8 mouse cellular contexts compared by ENCODE assay signal in the genomic region with DNA sequence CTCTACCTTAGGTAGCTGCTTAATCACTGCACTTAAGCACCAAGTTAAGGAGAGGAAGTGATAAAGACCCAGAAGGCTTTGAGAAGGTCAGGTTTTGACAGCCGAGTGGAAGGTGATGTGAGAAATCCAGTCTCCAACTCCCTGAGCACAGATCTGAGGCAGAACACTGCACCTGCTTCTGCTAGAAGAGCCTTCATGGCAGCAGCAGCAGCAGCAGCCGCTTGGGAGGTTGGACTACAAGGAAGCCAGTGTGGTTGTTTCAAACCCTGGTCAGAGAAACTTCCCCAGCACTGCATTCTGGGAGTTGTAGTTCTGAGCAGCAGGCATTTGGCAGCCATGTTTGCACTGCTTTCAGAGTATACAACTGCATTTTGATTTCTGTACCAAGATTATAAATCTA.
DNase-seq lines count a peak whose midpoint lies in the region; ATAC-seq lines count a peak whose summit lies in the region.

No protein-coding gene starts in this region.

- 30% methylated on average over 2 of the region's 2 CpGs for WGBS in embryonic facial prominence, embryonic 13.5 days
- 13% methylated on average over 2 of the region's 2 CpGs for WGBS in heart, embryonic 16.5 days
- 22% methylated on average over 2 of the region's 2 CpGs for WGBS in neural tube, embryonic 13.5 days

- H3K27me3 ChIP-seq in embryonic facial prominence, embryonic 13.5 days: no peaks in the 10 kb centered on the region
- H3K27me3 ChIP-seq in heart, embryonic 16.5 days (ENCODE audit: control insufficient read depth, insufficient read depth, low read length): no peaks in the 10 kb centered on the region
- no peaks in the 10 kb centered on the region for H3K27me3 ChIP-seq in neural tube, embryonic 13.5 days

- no peak overlapping the region for H3K27ac ChIP-seq in embryonic facial prominence, embryonic 13.5 days
- H3K27ac ChIP-seq in heart, embryonic 16.5 days (ENCODE audit: low read length): no peak overlapping the region
- peak overlapping the region; percentile 82 for H3K27ac ChIP-seq in neural tube, embryonic 13.5 days (replicated peaks)

- H3K4me3 ChIP-seq in embryonic facial prominence, embryonic 13.5 days: peak overlapping the region; percentile 28
- H3K4me3 ChIP-seq in heart, embryonic 16.5 days (ENCODE audit: low read length): peak overlapping the region; percentile 39
- H3K4me3 ChIP-seq in neural tube, embryonic 13.5 days: peak overlapping the region; percentile 22

- no peaks in the 10 kb centered on the region for H3K9me3 ChIP-seq in embryonic facial prominence, embryonic 13.5 days
- H3K9me3 ChIP-seq in heart, embryonic 16.5 days (replicated peaks; ENCODE audit: control insufficient read depth, low read length): no peaks in the 10 kb centered on the region
- H3K9me3 ChIP-seq in neural tube, embryonic 13.5 days: no peaks in the 10 kb centered on the region

- no peak overlapping the region for H3K9ac ChIP-seq in embryonic facial prominence, embryonic 13.5 days
- H3K9ac ChIP-seq in heart, embryonic 16.5 days (ENCODE audit: low read length): no peak overlapping the region
- H3K9ac ChIP-seq in neural tube, embryonic 13.5 days: peak overlapping the region; percentile 35; the same call in 1 of the 2 replicates

- peak; percentile 55 for DNase-seq in kidney, adult 11 months
- no peak for DNase-seq in kidney, adult 18-20 months
- DNase-seq in kidney, postnatal 4 days: peak; percentile 65 to 72
- DNase-seq in lung, adult 18-20 months: peak; percentile 59 to 68
- DNase-seq in thymus, postnatal 14 days: peak; percentile 85

- peak overlapping the region; percentile 49 for H3K4me2 ChIP-seq in embryonic facial prominence, embryonic 13.5 days
- peak overlapping the region; percentile 54 for H3K4me2 ChIP-seq in heart, embryonic 16.5 days (ENCODE audit: low read depth, low read length)
- H3K4me2 ChIP-seq in neural tube, embryonic 13.5 days: peak overlapping the region; percentile 47

- H3K36me3 ChIP-seq in embryonic facial prominence, embryonic 13.5 days: no peaks in the 10 kb centered on the region
- no peaks in the 10 kb centered on the region for H3K36me3 ChIP-seq in heart, embryonic 16.5 days (ENCODE audit: control insufficient read depth, insufficient read depth)
- no peaks in the 10 kb centered on the region for H3K36me3 ChIP-seq in neural tube, embryonic 13.5 days

- no peak for ATAC-seq in embryonic facial prominence, embryonic 13.5 days (ENCODE audit: insufficient number of reproducible peaks, insufficient read depth, low FRiP score, low TSS enrichment, low read depth)
- ATAC-seq in heart, embryonic 16.5 days (replicated peaks; ENCODE audit: extremely low read depth, insufficient read depth, low FRiP score): peak; percentile 59; the same call in 1 of the 2 replicates
- peak; percentile 57 for ATAC-seq in neural tube, embryonic 13.5 days (ENCODE audit: low read depth)

- H3K4me1 ChIP-seq in embryonic facial prominence, embryonic 13.5 days: peaks cover 8% of the 10 kb centered on the region
- peaks cover 8% of the 10 kb centered on the region for H3K4me1 ChIP-seq in heart, embryonic 16.5 days (ENCODE audit: control insufficient read depth, insufficient read depth, low read length)
- H3K4me1 ChIP-seq in neural tube, embryonic 13.5 days (replicated peaks): peaks cover 16% of the 10 kb centered on the region
